Mouse (Mus musculus) forebrain, embryonic 14.5 days (tissue): Measurements from ENCODE around the gene Gm21987. TPM values are rescaled to one million over a fixed set of nuclear protein-coding genes. Genes with fewer than 3 reads are reported as not detected.
A peak's percentile ranks its signal among the peaks of the same experiment; 100 is the strongest.

Source experiments
- ATAC-seq: fragments of 200-750 bp; cut with Nextera tagmentation; 2 replicates; pipeline ENCODE4 v1.8.0; 2017; ENCODE audit warnings: mild to moderate bottlenecking, moderate library complexity
- DNase-seq: peaks from one replicate; pipeline ENCODE4 v3.0.0-alpha.2; 2015; ENCODE audit warnings: low spot score
- H3K27ac ChIP-seq: fragments of 300-500 bp; sonication (generic); 2 replicates; pipeline ENCODE4 v1.5.1; 2014; ENCODE audit warnings: low read depth, mild to moderate bottlenecking, control low read depth, low read length, moderate library complexity
- H3K27me3 ChIP-seq: fragments of 300-500 bp; sonication (generic); replicated peaks from 2 replicates; pipeline ENCODE4 v1.6.1; 2014; ENCODE audit warnings: low read length, control low read depth, mixed read lengths; ENCODE audit not compliant: control insufficient read depth, insufficient read depth
- H3K36me3 ChIP-seq: fragments of 300-500 bp; sonication (generic); 2 replicates; pipeline ENCODE4 v1.6.1; 2014; ENCODE audit warnings: low read length, control low read depth; ENCODE audit not compliant: control insufficient read depth, insufficient read depth
- H3K4me1 ChIP-seq: fragments of 300-500 bp; sonication (generic); 2 replicates; pipeline ENCODE4 v1.6.1; 2014; ENCODE audit warnings: antibody characterized with exemption, low read length, control low read depth; ENCODE audit not compliant: control insufficient read depth, insufficient read depth
- H3K4me2 ChIP-seq: fragments of 300-500 bp; sonication (generic); 2 replicates; pipeline ENCODE4 v1.6.1; 2014; ENCODE audit warnings: mild to moderate bottlenecking, control low read depth, low read length
- H3K4me3 ChIP-seq: fragments of 300-500 bp; sonication (generic); 2 replicates; pipeline ENCODE4 v1.5.1; 2014; ENCODE audit warnings: low read depth, low read length, control low read depth
- H3K9ac ChIP-seq: fragments of 300-500 bp; sonication (generic); 2 replicates; pipeline ENCODE4 v1.6.1; 2014; ENCODE audit warnings: mild to moderate bottlenecking, low read length, control low read depth, moderate library complexity
- H3K9me3 ChIP-seq: fragments of 300-500 bp; sonication (generic); replicated peaks from 2 replicates; pipeline ENCODE4 v1.6.1; 2016; ENCODE audit warnings: low read length, control low read depth, mixed read lengths; ENCODE audit not compliant: control insufficient read depth
- WGBS: fragments of 180-500 bp; shearing (Covaris S2); extraction: QIAGEN DNeasy Blood & Tissue Kit; methylation state at CpG from one replicate; pipeline ENCODE4 v1.1.7; 2014; 5-methylcytosine and 5-hydroxymethylcytosine counted together
- polyA plus RNA-seq: library from polyadenylated mRNA; unstranded; fragments of >200 nt; fragmentation: Nextera tagmentation; extraction: Ambion mirVana; gene quantifications from 2 replicates; pipeline ENCODE4 v1.2.1, GENCODE M21; 2014

Gene Gm21987
- not detected in 2 replicates for polyA plus RNA-seq

DNA sequence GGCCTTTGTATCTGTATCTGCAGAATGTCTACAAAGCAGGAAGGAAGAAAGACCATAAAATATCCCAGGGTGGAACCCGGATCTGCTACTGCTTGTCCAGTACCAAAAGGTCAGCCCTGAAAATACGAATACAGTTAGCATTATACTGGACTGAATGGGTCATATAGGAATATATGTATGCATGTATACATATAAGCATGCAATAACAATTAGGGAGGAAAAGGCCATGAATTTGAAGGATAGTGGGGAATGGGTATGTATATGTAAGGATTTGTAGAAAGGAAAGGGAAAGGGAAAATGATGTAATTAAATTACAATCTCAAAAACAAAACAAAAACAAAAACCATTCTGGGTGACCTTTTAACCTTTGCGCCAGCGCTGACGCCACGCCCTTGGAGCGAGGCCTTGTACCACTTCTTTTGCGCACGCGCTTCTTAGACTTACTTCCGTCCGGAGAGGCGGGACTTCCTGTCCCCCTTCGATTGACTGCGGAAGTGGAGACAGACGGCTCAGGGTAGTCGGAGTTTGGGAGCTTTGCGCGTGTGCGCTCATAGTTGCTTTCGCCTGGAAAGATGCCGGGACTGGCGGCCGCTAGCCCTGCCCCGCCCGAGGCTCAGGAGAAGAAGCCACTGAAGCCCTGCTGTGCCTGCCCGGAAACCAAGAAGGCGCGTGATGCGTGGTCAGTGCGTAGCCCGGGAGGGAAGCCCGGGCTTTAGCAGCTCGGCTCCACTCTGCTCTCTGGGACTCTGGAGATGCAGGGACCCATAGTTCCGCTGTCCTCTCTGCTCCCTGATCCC is at the start of gene Gm21987, which contains the start of gene Cox17:
Gene Gm21987 (plus strand): TSS at position 512 of the 797 bp plus-strand sequence.
Gene Cox17 (plus strand): TSS at position 463 of the 797 bp plus-strand sequence.
- 3% methylated on average over 35 of the region's 35 CpGs for WGBS
- H3K4me2 ChIP-seq = peak within 1 kb of the TSS; percentile 76
- H3K27ac ChIP-seq = peak within 1 kb of the TSS; percentile 74; the same call in 1 of the 2 replicates
- DNase-seq = peak; percentile 98
- peaks cover 6% of the 10 kb centered on the region; the same call in 1 of the 2 replicates for H3K4me1 ChIP-seq
- ATAC-seq = peak; percentile 98
- peak within 1 kb of the TSS; percentile 88 for H3K4me3 ChIP-seq
- peaks cover 27% of the 10 kb centered on the region for H3K36me3 ChIP-seq
- H3K27me3 ChIP-seq = no peaks in the 10 kb centered on the region
- H3K9ac ChIP-seq = peak within 1 kb of the TSS; percentile 87
- H3K9me3 ChIP-seq = no peaks in the 10 kb centered on the region

DNA sequence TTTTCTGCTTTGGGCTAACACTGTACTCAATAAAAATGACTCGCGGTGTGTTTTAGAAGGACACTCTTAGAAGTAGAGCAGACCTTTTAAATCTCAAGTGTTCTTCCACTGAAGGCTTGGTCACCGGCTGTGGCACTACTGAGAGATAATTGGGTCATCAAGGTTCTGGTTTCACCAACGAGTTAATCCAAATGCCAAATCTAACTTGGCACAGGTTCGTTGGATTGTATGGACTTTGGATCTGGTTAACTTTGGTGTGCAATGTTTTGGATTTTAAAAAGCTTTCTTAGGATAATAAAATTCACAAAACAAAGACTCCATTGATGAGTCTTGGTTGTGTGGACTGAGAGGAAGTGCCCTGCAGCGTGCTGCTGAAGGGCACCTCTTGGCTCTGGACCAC is 48.4 kb upstream of the Gm21987 start:
- H3K4me3 ChIP-seq = no peak overlapping the region
- 82% methylated on average over 6 of the region's 6 CpGs for WGBS
- H3K27ac ChIP-seq = no peak overlapping the region
- no peak overlapping the region for H3K4me2 ChIP-seq
- no peaks in the 10 kb centered on the region for H3K36me3 ChIP-seq
- H3K9ac ChIP-seq = no peak overlapping the region
- DNase-seq (no peak), ATAC-seq (no peak)
- H3K9me3 ChIP-seq = no peaks in the 10 kb centered on the region
- H3K4me1 ChIP-seq = no peaks in the 10 kb centered on the region
- no peaks in the 10 kb centered on the region for H3K27me3 ChIP-seq

DNA sequence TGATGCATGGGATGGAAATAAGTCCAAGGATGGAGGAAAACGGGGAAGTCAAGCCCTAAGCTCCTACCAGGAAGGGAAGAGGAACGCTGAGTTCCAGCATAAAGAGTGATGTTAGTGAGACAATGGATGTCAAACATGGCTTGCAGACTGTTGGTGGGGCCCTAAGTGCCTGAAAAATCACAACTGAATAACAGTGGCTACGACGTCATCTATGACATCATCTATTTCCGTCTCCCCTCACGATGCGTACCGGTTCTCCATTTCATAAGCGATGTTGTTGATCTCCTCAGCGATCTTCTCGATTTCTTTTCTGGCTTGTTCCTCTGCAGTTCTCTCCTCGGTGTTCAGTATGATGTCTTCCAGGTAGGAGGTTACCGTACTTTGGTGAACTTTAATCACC is 44.5 kb upstream of the Gm21987 start:
- no peaks in the 10 kb centered on the region for H3K4me1 ChIP-seq
- 85% methylated on average over 13 of the region's 13 CpGs for WGBS
- H3K27me3 ChIP-seq = no peaks in the 10 kb centered on the region
- H3K9ac ChIP-seq = no peak overlapping the region
- no peaks in the 10 kb centered on the region for H3K36me3 ChIP-seq
- no peak overlapping the region for H3K4me3 ChIP-seq
- no peak overlapping the region for H3K4me2 ChIP-seq
- ATAC-seq (no peak), DNase-seq (no peak)
- H3K27ac ChIP-seq = no peak overlapping the region
- H3K9me3 ChIP-seq = no peaks in the 10 kb centered on the region

DNA sequence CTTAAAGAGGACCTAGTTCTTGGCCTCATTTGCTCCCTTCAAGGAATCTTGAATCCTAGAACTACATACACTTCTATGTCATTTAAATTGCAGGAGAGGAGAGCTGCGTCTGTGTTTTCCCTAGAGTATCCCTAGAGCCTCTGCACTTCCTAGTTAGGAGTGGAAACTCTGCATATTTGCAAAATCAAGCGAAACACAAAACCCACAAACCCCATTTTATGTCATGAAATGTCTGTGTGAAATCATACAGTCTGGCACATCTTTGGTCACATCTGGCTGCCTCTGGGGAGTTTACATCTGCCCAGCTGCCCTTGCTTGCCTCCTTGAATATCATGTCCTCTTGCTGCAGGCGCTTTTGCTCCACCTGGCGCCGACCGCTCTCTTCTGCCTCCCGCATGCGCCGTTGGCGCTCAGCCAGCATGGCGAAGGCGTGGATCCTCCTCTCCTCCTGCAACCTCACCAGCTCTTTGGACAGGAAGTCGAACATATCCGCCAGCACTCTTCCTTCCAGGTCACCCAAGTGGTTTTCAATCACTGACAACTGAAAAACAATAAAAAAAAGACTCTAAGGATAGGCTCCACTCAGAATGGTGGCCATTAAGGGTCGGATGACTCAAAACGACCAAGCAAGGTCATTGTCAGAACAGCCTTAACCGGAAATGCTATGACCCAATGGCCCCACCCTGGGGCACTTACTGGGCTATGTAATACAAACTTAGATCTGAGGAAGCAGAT is 42.2 kb upstream of the Gm21987 start:
- Histone ChIP-seq H3K9me3 (no peaks in the 10 kb centered on the region), H3K4me3 (no peak overlapping the region), H3K36me3 (no peaks in the 10 kb centered on the region), H3K4me2 (no peak overlapping the region), H3K27me3 (no peaks in the 10 kb centered on the region), H3K27ac (no peak overlapping the region), H3K4me1 (no peaks in the 10 kb centered on the region), H3K9ac (no peak overlapping the region)
- no peak for DNase-seq
- WGBS = 78% methylated on average over 17 of the region's 17 CpGs
- no peak for ATAC-seq

DNA sequence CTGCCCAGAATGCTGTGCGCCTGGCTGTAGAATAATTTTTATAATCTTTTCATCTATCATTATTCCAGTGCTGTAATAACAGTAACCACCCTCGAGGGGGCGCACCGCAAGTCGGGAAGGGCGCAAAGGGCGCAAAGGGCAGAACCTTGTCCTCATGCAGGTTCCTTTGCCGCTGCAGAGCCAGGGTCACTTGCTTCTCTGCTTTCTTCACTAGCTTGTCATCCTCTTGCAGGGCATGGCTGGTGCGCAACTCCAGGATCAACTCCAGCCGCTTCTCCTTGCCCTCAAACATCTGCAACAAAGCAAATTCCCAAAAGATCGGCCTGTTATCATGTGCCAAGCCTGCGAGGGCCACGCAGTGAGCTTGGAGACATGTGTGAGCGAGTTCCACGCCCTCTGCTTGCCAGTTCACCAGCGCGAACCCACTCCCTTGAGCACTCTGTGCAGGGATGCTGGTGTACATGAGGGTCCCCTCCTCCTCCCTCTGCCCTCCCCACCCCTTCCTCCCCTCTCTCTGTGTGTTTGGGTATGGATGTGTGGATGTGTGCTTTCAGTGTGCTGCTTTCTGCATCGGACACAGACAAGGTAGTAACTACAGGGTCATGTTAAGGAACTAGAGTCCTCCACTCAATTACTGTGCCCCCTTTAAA is 40.1 kb upstream of the Gm21987 start:
- ATAC-seq = no peak
- H3K36me3 ChIP-seq = no peaks in the 10 kb centered on the region
- H3K27ac ChIP-seq = no peak overlapping the region
- no peaks in the 10 kb centered on the region for H3K4me1 ChIP-seq
- 43% methylated on average over 18 of the region's 18 CpGs for WGBS
- H3K4me3 ChIP-seq = no peak overlapping the region
- no peak overlapping the region for H3K4me2 ChIP-seq
- no peaks in the 10 kb centered on the region for H3K9me3 ChIP-seq
- DNase-seq = no peak
- no peak overlapping the region for H3K9ac ChIP-seq
- H3K27me3 ChIP-seq = no peaks in the 10 kb centered on the region

DNA sequence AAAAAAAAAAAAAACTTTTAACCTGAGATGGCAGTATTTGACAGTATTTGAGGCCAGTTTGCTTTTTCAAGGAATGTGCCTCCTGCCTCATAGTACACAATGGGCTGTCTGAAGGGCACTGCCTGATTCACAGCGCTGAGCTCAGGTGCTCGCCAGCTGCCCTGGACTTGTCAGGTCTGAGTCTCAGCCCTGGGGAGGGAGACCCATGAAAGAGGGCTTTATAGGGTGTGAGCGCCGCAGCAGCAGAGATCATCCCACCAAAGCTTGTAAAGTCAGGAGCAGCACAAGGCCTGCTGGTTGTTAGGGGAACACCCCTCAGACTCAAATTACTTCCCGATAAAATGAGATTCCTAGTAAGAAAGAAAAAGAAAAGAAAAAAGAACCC is 39.6 kb upstream of the Gm21987 start:
- ATAC-seq (no peak), DNase-seq (no peak)

DNA sequence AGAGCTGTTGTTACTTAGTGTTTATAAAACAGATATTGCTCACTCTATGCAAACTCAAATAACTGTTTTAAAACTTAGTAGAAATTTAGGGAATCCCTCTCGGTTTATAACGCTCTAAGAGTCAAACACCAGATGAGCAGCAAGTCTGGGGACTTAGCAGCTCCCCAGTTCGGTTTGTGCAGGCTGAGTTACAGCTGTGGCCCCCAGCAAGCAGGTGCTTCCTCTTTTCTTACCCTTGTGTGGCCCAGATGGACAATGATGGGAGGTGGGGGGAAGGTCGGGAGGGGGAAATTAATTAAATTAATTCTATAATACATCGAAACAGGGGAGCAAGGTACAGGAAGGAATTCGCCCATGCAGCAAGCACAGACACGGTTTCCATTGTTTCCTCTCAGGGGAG is 39.2 kb upstream of the Gm21987 start:
- DNase-seq = no peak
- Histone ChIP-seq H3K9me3 (no peaks in the 10 kb centered on the region), H3K4me2 (no peak overlapping the region), H3K27ac (no peak overlapping the region), H3K4me1 (no peaks in the 10 kb centered on the region), H3K9ac (no peak overlapping the region), H3K4me3 (no peak overlapping the region), H3K27me3 (no peaks in the 10 kb centered on the region), H3K36me3 (no peaks in the 10 kb centered on the region)
- 42% methylated on average over 7 of the region's 7 CpGs for WGBS
- no peak for ATAC-seq

More for the DNA sequence above, 39.6 kb upstream of the Gm21987 start:
- Histone ChIP-seq H3K4me2 (no peak overlapping the region), H3K4me1 (no peaks in the 10 kb centered on the region), H3K27me3 (no peaks in the 10 kb centered on the region), H3K4me3 (no peak overlapping the region), H3K27ac (no peak overlapping the region), H3K9ac (no peak overlapping the region), H3K9me3 (no peaks in the 10 kb centered on the region), H3K36me3 (no peaks in the 10 kb centered on the region)
- WGBS = 30% methylated on average over 5 of the region's 5 CpGs

DNA sequence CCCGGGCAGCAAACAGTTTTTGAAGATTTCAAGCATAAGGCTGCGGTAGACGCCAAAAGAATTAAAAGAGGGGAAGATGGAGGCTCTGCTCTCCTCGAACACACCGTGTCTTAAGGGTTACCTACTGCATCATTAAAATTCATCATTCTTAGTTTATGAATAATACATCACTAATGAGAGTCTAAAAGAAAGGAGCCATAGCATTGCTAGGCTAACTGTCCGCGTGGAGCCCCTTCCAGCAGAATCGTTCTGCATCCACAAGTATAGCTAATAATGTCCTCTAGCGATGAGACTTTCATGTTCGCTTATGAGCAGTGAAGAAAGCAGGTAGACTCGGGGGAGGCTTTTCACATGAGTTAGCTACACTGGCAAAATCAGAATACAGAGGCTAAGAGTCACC is 38.6 kb upstream of the Gm21987 start:
- 67% methylated on average over 11 of the region's 11 CpGs for WGBS
- DNase-seq (no peak), ATAC-seq (no peak)

More for the DNA sequence above, 38.6 kb upstream of the Gm21987 start:
- H3K4me3 ChIP-seq = no peak overlapping the region
- no peaks in the 10 kb centered on the region for H3K36me3 ChIP-seq
- H3K27ac ChIP-seq = no peak overlapping the region
- no peaks in the 10 kb centered on the region for H3K27me3 ChIP-seq
- no peaks in the 10 kb centered on the region for H3K4me1 ChIP-seq
- no peak overlapping the region for H3K4me2 ChIP-seq
- no peak overlapping the region for H3K9ac ChIP-seq
- no peaks in the 10 kb centered on the region for H3K9me3 ChIP-seq
